Mouse (Mus musculus): ENCODE measurements around the gene Ndufaf3.

The Ndufaf3 gene

DNA sequence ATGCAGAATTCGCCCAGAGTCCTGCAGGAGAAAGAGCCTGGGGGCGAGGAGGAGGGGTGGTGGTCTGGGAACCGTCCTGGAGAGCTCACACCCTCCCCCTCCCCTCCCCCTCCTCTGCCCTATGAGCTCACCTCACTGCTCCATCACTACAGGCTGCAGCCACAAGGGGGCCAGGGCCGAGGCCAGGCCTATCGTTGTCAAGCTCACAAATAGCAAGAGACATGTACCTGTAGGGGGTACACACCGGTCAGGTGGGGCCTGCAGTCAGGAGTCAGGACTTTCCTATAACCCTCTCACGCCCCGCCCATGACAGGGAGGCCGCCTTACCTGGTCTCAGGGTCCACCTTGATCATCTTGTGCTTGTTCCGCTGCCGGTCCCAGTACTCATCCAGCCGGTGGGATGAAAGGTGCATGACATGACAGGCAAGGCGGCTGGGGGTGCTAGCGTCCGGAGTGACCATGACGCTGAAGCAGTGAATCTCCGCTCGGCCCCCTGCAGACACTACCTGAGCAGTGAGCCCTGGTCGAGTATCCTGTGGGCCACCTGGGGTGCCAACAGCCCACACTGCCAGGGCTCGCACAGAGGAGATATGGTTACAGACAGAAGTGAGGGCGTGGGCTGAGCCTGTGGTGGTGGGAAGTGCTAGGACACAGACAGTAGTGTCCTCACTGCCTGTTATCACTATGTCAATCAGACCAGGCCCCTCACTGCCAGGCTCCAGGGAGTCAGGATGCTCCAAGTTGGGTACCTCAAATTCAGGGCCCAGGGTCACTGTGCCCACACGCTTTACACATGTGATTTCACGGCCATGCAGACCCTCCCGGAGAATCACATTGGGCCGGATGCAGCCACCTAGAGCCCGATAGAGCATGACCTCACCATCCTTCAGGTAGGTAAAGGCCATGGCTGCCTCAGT lies 6.8 kb upstream of the Ndufaf3 start:
- DNase-seq (ENCODE audit: low spot score): peak; percentile 84

DNA sequence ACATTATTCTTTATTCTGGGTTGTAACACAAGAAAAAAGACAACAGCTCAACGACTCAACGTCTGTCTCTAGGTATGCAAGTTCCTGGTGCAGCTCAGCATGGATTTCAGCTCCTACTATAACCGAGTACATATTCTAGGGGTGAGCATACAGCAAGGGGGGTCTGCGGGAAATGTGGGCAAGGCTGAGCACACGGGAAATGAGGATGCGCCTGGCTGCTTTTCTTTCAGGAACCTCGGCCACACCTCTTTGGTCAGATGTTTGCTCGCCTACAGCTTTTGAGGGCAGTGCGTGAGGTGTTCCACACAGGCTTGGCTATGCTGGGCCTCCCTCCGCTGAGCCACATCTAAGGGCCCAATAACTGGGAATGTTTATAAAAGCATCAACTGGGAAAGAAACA lies 5.1 kb upstream of the Ndufaf3 start:
- no peak for DNase-seq (ENCODE audit: low spot score)

- DNase-seq (ENCODE audit: low spot score): no peak
Observed at GRCm38 (mm10) chr9:108571401-108571973, 4.3 kb upstream of the Ndufaf3 start.

GRCm38 (mm10) chr9:108570207-108570896 lies 3.1 kb upstream of the Ndufaf3 start:
- peak; percentile 87 for DNase-seq (ENCODE audit: low spot score)

DNA sequence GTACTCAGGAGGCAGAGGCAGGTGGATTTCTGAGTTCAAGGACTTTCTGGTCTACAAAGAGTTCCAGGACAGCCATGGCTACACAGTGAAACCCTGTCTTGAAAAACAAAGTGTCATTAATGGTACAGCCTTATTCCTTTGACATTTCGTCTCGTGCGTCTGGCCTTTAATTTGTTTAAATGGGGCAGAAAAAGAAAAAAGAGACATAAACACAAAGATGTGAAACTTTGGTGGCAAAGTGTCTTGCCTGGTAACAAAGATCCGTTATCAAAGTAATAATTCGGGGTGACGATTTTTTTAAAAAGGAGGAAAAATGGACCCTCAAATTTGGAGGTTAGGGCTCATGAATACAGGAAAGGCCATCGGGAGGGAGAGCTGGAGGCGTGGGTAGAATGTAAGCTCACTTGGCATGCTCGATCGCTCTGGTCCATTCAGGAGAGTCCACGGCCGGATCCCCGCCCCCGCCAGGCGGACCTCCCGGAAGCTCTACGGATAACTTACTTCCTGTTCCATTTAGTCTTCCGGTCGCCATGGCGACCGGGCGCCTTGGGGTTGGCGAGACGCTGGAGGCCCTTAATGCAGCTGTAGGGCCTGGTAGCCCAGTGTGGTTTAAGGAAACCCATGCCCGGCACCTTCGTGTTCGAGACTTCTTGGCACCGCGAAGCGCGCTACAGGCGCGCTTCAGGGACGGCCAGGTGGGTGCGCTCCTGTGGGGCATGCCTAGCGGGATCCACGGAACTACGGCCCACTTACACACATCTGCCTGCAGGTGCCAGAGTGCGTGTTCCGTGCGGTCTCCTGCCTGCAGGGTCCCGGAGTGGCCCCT lies 2.4 kb upstream of the Ndufaf3 start, which contains the start of gene Dalrd3:
Dalrd3 (plus strand) TSS at position 506 of the 826 bp plus-strand sequence.
- peak; percentile 94 for DNase-seq (ENCODE audit: low spot score)

DNA sequence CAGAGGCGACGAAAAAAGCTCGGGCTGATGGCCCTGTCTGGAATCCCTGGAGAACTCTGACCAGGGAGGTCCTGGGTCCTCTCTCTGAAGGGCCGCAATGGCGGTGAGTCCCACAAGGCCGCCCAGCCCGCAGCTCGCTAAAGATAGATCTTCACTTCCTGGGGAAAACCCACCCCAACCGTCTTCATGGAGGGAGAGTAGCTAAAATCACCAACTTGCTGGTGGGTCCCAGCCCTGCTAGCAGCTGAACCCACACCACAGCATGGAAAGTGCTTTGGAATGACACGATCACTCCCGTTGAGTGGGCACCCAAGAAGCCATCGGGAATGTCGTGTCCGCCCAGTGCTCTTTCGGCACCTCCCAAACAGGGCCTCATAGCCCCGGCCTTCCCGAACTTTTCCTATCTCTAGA lies 1.3 kb upstream of the Ndufaf3 start:
- DNase-seq (ENCODE audit: low spot score): no peak

DNA sequence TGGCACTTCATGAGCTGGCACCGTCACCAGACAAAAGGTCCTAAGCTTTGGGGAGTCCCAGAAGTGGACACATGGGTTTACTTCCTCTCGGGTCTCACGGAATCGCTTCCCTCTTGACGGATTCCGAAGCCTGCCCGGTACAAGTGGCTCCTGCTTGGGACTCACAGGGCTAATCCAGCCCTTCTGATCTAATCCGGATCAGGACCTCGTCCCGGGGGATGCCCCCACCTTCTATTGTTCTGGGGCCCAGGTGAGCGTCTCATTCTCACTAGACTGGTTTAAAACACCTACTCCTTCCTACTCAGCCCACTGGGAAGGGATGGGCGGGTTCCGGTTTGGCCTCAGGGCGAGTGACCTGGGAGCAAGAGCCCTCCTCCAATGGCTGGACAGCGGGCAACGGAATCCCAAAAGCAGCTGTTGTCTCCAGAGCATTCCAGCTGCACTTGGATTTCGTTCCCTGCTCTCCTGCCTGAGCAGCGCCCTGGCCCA lies 741 bp upstream of the Ndufaf3 start:
- peak; percentile 17 for DNase-seq (ENCODE audit: low spot score)

GRCm38 (mm10) chr9:108565881-108566814 lies 1.1 kb downstream of the Ndufaf3 start:
- DNase-seq (ENCODE audit: low spot score): no peak

GRCm38 (mm10) chr9:108564131-108564530 lies 3.1 kb downstream of the Ndufaf3 start:
- DNase-seq (ENCODE audit: low spot score): no peak

DNA sequence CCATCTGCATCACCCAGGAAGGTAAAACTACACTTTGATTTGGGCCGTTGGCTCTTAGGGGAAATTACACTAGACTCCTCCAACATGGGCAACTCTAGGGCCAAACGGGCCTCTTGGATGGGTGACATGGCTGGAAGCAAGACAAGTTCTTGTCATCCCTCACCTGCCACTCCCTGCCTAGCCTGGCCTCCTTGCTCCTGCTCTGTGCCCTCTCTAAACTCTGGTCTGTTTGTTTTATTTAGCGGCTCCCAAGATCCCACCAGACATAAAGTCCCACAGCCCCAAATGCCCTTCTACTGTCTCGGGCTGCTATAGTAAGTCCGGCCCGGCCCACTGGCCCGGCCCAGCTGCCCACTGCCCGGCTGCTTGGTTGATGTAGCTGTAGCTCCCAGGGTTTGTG lies 3.6 kb downstream of the Ndufaf3 start:
- no peak for DNase-seq (ENCODE audit: low spot score)

DNA sequence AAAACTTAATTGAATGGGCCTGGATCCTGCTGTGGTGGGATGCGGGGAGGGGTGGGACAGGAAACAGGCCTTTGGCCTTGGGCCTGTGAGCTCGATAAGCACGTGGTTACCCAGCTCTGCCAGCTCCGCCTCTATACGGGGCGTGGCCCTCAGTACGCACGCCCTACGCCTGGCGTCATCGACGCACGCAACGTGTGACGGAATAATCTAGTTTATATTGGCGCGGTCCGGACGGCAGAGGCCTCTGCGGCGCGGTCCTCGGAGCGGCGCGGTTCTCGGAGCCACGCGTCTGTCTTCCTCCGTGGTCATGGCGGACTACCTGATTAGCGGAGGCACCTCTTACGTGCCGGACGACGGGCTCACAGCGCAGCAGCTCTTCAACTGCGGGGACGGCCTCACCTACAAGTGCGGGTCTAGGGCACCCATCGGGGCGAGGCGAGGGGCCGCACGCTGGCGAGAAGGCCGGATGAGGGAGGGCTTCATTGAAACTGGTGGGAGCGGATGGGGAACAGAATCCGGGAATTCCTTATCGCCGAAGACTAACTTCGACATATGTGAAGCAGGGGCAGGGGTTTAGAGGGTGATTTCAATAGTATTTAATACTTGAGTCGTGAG lies 6.9 kb downstream of the Ndufaf3 start, which contains the start of gene Impdh2:
Impdh2 (plus strand) TSS at position 60 of the 615 bp plus-strand sequence.
- peak; percentile 97 for DNase-seq (ENCODE audit: low spot score)

DNA sequence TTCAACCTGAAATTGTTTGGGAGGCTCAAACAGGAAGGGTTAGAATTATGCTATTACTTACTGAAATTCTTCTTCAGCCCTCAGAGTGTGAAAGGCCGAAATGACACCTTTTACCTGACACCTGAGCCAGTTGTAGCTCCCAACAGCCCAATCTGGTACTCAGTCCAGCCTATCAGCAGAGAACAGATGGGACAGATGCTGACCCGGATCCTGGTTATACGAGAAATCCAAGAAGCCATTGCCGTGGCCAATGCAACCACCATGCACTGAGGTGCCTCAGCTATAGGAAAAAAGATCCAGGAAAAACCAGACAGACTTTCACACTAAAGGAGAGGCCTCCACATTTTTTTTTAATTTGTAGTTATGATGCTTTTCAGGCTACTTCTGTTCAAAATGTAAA lies 8.1 kb downstream of the Ndufaf3 start:
- no peak for DNase-seq (ENCODE audit: low spot score)

DNA sequence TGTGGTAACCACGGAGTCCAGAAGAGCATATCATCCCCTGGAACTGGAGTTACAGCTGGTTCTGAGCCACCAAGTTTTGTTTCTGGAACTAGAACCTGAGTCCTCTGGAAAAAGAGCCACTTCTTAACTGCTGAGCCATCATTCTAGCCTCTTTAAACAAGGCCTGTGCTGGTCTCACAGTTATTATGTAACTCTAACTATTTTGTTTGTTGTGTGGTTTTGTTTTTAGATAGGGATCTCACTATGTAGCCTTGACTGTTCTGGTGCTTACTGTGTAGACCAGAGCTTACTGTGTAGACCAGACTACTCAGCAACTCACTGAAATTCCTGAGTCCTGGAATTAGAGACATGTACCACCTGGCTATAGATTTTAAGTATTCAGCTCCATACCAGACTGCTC lies 20.4 kb downstream of the Ndufaf3 start:
- DNase-seq (ENCODE audit: low spot score): no peak

DNA sequence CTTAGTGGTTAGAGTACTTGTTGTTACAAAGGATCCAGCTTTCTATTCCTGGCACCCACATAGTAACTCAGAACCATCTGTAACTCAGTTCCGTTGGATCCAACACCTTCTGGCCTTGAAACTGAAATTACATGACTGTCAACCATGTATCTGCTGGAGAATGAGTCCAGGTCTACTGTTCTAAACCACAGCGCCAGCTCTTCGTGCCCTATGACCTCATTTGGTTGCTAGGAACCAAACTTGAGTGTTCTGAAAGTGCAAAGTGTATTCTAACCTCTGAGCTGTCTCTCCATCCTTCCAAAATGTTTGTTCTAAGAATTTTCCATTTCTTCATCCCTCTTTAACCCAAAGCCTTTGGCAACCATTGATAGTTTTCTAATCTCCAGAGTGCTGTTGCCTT lies 21.2 kb downstream of the Ndufaf3 start:
- no peak for DNase-seq (ENCODE audit: low spot score)

DNA sequence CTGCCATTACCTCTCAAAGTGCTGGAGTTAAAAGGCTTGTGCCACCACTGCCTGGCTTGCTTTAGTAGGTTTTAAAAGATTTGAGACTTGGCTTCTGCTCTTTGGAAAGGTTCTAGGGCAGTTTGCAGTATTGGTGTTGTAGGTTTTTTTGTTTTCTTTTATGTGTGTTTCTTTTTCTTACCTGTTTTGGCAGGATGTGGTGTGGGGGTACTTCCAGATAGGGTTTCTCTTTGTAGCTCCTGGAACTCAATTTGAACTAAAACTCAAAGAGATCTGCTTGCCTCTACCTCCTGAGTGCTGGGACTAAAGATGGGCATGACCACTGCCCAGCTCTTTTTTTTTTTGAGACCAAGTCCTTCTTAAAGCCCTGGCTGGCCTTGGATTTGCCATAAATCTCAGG lies 26.4 kb downstream of the Ndufaf3 start:
- no peak for DNase-seq (ENCODE audit: low spot score)

DNA sequence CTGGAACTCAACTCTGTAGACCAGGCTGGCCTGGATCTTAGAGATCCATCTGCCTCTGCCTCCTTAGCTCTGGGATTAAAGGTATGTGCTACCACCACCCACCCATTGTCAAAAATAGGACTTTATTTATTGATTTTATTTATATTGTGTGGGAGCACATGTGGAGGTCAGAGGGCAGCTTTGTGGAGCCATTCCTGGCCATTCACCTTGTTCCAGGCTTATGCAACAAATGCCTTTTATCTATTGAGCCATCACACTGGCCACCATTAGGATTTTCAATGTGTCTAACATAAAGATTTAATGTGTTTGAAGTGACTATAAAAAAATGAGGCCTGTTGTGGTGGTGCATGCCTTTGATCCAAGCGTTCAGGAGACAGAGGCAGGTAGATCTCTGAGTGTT lies 35.7 kb downstream of the Ndufaf3 start:
- no peak for DNase-seq (ENCODE audit: low spot score)

GRCm38 (mm10) chr9:108530954-108531353 lies 36.3 kb downstream of the Ndufaf3 start:
- DNase-seq (ENCODE audit: low spot score): no peak

- no peak for DNase-seq (ENCODE audit: low spot score)
Observed at GRCm38 (mm10) chr9:108525400-108525799, 41.8 kb downstream of the Ndufaf3 start.

DNA sequence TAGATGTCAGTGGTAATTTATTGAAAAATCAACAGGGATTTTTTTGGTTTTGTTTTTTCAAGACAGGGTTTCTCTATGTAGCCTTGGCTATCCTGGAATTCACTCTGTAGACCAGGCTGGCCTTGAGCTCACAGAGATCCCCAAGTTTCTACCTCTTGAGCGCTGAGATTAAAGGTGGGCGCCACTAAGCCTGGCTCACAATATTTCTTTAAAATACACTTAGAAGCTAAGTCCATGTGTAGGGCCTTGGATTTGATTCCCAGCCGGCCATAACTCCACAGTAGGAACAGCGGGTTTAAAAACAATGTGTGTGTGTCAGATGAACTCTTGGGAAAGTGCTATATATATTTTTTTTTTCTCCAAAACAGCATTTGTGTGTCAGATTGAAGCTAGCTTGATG lies 43.9 kb downstream of the Ndufaf3 start:
- DNase-seq (ENCODE audit: low spot score): no peak

DNA sequence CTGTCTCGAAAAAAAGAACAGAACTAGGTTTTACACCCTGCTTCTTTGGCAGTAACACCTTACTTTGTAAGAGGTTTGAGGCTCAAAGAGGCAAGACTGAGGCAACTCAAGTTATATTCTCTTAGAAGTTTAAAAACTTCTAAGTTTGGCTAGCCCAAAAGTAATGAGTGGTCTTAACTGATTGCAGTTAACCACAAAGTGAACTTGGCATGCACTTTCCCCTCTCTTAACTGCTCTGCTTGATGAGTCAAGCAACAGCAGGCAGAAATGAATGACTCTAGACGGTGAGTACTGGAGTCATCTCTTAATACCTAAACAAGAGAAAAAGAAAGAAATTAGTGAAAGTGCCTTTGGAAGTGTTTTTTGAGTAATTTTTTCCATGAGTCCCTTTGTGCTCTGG lies 45.6 kb downstream of the Ndufaf3 start:
- DNase-seq (ENCODE audit: low spot score): no peak
